Mouse (Mus musculus) hindbrain, embryonic 13.5 days (tissue): Measurements from ENCODE around the gene Cyp1a2. TPM values are rescaled to one million over a fixed set of nuclear protein-coding genes. Genes with fewer than 3 reads are reported as not detected.

Experiments
- ATAC-seq: fragments of 200-750 bp; cut with Nextera tagmentation; 2 replicates; pipeline ENCODE4 v1.8.0; 2017; ENCODE audit warnings: moderate TSS enrichment; ENCODE audit not compliant: low FRiP score
- H3K27ac ChIP-seq: fragments of 300-500 bp; sonication (generic); 2 replicates; pipeline ENCODE4 v1.5.1; 2015; ENCODE audit warnings: inconsistent platforms, mild to moderate bottlenecking, moderate library complexity
- H3K27me3 ChIP-seq: fragments of 300-500 bp; sonication (generic); 2 replicates; pipeline ENCODE4 v1.6.1; 2015; ENCODE audit warnings: mild to moderate bottlenecking, inconsistent platforms
- H3K36me3 ChIP-seq: fragments of 300-500 bp; sonication (generic); 2 replicates; pipeline ENCODE4 v1.6.1; 2015; ENCODE audit warnings: mild to moderate bottlenecking, inconsistent platforms
- H3K4me1 ChIP-seq: fragments of 300-500 bp; sonication (generic); replicated peaks from 2 replicates; pipeline ENCODE4 v1.6.1; 2015; ENCODE audit warnings: inconsistent platforms
- H3K4me2 ChIP-seq: fragments of 300-500 bp; sonication (generic); 2 replicates; pipeline ENCODE4 v1.6.1; 2015; ENCODE audit warnings: inconsistent platforms, mild to moderate bottlenecking, moderate library complexity
- H3K4me3 ChIP-seq: fragments of 300-500 bp; sonication (generic); 2 replicates; pipeline ENCODE4 v1.5.1; 2015; ENCODE audit warnings: mild to moderate bottlenecking, inconsistent platforms
- H3K9ac ChIP-seq: fragments of 300-500 bp; sonication (generic); 2 replicates; pipeline ENCODE4 v1.6.1; 2015; ENCODE audit warnings: mild to moderate bottlenecking, inconsistent platforms
- H3K9me3 ChIP-seq: fragments of 300-500 bp; sonication (generic); 2 replicates; pipeline ENCODE4 v1.6.1; 2016; ENCODE audit warnings: inconsistent platforms
- WGBS: fragments of 180-500 bp; shearing (Covaris S2); methylation state at CpG from one replicate; pipeline ENCODE4 v1.1.7; 2015; 5-methylcytosine and 5-hydroxymethylcytosine counted together
- polyA plus RNA-seq: library from polyadenylated mRNA; unstranded; fragments of >200 nt; fragmentation: Nextera tagmentation; extraction: Ambion mirVana; gene quantifications from 2 replicates; pipeline ENCODE4 v1.2.1, GENCODE M21; 2015

Gene Cyp1a2
- polyA plus RNA-seq, 1 experiment from 2014 or later, result not detected

- 69% methylated on average over 1 of the region's 1 CpGs for WGBS
Measured at GRCm38 (mm10) chr9:57698466-57699150, 15.1 kb upstream of the Cyp1a2 start.

DNA sequence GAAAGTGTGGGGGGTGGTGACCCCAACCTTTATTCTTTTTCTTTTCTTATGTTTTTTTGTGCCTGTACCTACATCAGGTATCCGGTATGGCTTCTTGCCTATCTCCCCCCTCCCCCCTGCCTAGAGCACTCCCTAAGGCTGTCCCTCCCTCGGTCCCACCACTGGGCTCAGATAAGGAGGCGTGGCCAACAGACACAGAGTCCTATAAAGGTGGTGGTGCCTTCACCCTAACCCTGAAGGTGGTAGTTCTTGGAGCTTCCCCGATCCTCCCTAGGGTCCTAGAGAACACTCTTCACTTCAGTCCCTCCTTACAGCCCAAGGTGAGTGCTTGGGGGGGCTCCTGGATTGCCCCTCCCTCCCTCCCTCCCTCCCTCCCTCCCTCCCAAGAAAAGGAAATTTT, 13.9 kb upstream of the Cyp1a2 start:
- ATAC-seq, result no peak
- WGBS, result 16% methylated on average over 4 of the region's 4 CpGs
- no peaks in the 10 kb centered on the region for H3K36me3 ChIP-seq
- no peak overlapping the region for H3K4me3 ChIP-seq
- H3K9me3 ChIP-seq, result no peaks in the 10 kb centered on the region
- H3K9ac ChIP-seq, result no peak overlapping the region
- H3K4me2 ChIP-seq, result no peak overlapping the region; the same call in 1 of the 2 replicates
- H3K27me3 ChIP-seq, result peaks cover 52% of the 10 kb centered on the region
- H3K4me1 ChIP-seq, result peaks cover 15% of the 10 kb centered on the region
- no peak overlapping the region for H3K27ac ChIP-seq

More at GRCm38 (mm10) chr9:57698466-57699150, 15.1 kb upstream of the Cyp1a2 start:
- no peak overlapping the region for H3K4me3 ChIP-seq
- no peak overlapping the region for H3K9ac ChIP-seq
- no peaks in the 10 kb centered on the region for H3K36me3 ChIP-seq
- ATAC-seq, result no peak
- H3K9me3 ChIP-seq, result no peaks in the 10 kb centered on the region
- H3K27me3 ChIP-seq, result peaks cover 50% of the 10 kb centered on the region
- no peak overlapping the region for H3K4me2 ChIP-seq
- no peak overlapping the region for H3K27ac ChIP-seq
- H3K4me1 ChIP-seq, result peaks cover 15% of the 10 kb centered on the region

DNA sequence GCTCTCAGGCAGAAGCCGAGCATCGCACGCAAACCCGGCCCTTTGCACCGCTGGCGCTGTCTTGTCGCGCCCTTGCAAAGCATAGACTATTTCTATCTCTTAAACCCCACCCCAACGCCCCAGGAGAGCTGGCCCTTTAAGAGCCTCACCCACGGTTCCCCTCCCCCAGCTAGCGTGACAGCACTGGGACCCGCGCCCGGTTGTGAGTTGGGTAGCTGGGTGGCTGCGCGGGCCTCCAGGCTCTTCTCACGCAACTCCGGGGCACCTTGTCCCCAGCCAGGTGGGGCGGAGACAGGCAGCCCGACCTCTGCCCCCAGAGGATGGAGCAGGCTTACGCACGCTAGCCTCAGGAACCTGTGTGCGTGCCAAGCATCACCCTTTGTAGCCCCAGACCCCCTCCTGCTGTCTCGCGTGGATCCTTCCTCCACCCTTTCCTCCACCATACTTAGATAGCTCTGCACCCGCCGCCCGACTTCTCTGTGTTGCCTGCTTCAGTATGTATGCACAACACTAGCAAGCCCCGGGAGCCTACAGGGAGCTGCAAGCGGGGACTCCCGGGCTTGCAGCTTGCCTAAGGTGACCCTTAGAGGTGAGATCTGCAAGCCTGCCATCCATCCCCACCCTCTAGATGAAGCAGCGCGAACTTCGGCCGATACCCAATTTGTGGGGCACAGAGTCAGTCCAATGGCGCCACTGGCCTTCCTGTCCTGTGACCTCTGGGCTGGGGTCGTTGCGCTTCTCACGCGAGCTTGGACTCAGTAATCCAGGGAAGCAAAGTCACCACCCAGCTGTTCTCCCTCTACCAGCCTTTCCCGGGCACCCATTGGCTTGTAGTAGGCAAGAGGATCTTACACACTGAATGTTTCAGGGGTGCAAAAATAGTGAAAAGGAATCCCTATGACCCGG, 13.1 kb upstream of the Cyp1a2 start:
- peak overlapping the region; percentile 81 for H3K4me2 ChIP-seq
- peak; percentile 52 for ATAC-seq
- WGBS, result under 1% methylated on average over 42 of the region's 42 CpGs
- peaks cover 52% of the 10 kb centered on the region for H3K27me3 ChIP-seq
- peaks cover 15% of the 10 kb centered on the region for H3K4me1 ChIP-seq
- peak overlapping the region; percentile 76 for H3K9ac ChIP-seq
- H3K27ac ChIP-seq, result peak overlapping the region; percentile 18; the same call in 1 of the 2 replicates
- H3K4me3 ChIP-seq, result peak overlapping the region; percentile 49
- H3K36me3 ChIP-seq, result no peaks in the 10 kb centered on the region
- H3K9me3 ChIP-seq, result no peaks in the 10 kb centered on the region

GRCm38 (mm10) chr9:57694108-57694507, 10.6 kb upstream of the Cyp1a2 start:
- Histone ChIP-seq H3K27ac (no peak overlapping the region), H3K4me3 (no peak overlapping the region), H3K27me3 (peaks cover 52% of the 10 kb centered on the region), H3K36me3 (no peaks in the 10 kb centered on the region), H3K4me1 (peaks cover 15% of the 10 kb centered on the region), H3K4me2 (no peak overlapping the region), H3K9me3 (no peaks in the 10 kb centered on the region), H3K9ac (no peak overlapping the region)
- no peak for ATAC-seq
- WGBS, result 89% methylated on average over 2 of the region's 2 CpGs

DNA sequence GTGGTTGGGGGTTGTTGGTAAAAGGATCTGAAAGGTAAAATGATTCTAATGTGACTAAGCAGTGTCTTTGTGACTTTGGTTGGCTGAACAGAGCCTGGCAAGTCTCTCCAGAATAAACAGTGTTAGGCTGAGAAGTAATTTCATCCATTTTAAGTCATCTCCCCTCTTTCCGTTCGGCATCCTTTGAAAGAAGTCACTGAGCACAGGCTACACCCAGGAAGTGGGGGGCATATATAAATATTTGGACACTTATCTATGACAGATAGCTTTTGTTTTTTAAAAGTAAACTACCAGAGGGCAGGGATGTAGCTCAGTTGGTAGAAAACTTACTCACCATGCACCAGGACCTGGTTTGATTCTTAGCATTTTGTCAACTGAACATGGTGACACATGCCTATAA, 5.1 kb upstream of the Cyp1a2 start:
- Histone ChIP-seq H3K27me3 (peaks cover 2% of the 10 kb centered on the region), H3K9me3 (no peaks in the 10 kb centered on the region), H3K27ac (no peak overlapping the region), H3K4me1 (no peaks in the 10 kb centered on the region), H3K4me3 (no peak overlapping the region), H3K4me2 (no peak overlapping the region), H3K9ac (no peak overlapping the region), H3K36me3 (no peaks in the 10 kb centered on the region)
- WGBS, result 91% methylated on average over 2 of the region's 2 CpGs
- ATAC-seq, result no peak

GRCm38 (mm10) chr9:57688158-57688557, 4.7 kb upstream of the Cyp1a2 start:
- WGBS, result 59% methylated on average over 2 of the region's 2 CpGs
- Histone ChIP-seq H3K27ac (no peak overlapping the region), H3K36me3 (no peaks in the 10 kb centered on the region), H3K4me2 (no peak overlapping the region), H3K4me1 (no peaks in the 10 kb centered on the region), H3K27me3 (no peaks in the 10 kb centered on the region), H3K9ac (no peak overlapping the region), H3K9me3 (no peaks in the 10 kb centered on the region), H3K4me3 (no peak overlapping the region)
- no peak for ATAC-seq

DNA sequence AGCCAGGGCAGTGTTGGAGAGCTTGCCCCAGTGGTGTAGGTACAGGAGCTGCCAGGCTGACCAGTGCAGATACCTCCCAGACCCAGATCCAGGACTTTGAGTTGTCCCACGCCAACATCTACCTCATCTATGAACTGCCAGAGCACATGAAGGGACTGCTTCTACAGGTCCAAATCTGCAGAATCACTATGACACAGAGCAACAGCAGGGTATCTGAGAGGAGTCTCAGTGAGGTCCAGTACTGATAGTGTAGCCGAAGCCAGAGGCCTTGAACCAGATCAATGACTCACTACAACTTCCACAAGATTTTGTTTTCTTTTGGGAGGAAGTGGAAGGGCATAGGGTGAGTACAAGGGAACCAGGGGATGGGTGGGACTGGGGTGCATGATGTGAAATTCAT, 4.2 kb upstream of the Cyp1a2 start, which contains the start of gene Cyp1a1:
Cyp1a1 (plus strand) TSS at position 178 of the 400 bp plus-strand sequence.
- H3K27ac ChIP-seq, result no peak within 1 kb of the TSS
- H3K4me3 ChIP-seq, result no peak within 1 kb of the TSS
- H3K9ac ChIP-seq, result no peak within 1 kb of the TSS
- no peaks in the 10 kb centered on the region for H3K36me3 ChIP-seq
- H3K27me3 ChIP-seq, result no peaks in the 10 kb centered on the region
- H3K9me3 ChIP-seq, result no peaks in the 10 kb centered on the region
- no peak for ATAC-seq
- WGBS, result 89% methylated on average over 2 of the region's 2 CpGs
- H3K4me2 ChIP-seq, result no peak within 1 kb of the TSS
- no peaks in the 10 kb centered on the region for H3K4me1 ChIP-seq

- Histone ChIP-seq H3K9me3 (no peaks in the 10 kb centered on the region), H3K4me2 (no peak overlapping the region), H3K4me1 (no peaks in the 10 kb centered on the region), H3K27ac (no peak overlapping the region), H3K27me3 (no peaks in the 10 kb centered on the region), H3K9ac (no peak overlapping the region), H3K4me3 (no peak overlapping the region), H3K36me3 (no peaks in the 10 kb centered on the region)
- 85% methylated on average over 5 of the region's 5 CpGs for WGBS
- no peak for ATAC-seq
Measured at GRCm38 (mm10) chr9:57686011-57686410, 2.5 kb upstream of the Cyp1a2 start.

DNA sequence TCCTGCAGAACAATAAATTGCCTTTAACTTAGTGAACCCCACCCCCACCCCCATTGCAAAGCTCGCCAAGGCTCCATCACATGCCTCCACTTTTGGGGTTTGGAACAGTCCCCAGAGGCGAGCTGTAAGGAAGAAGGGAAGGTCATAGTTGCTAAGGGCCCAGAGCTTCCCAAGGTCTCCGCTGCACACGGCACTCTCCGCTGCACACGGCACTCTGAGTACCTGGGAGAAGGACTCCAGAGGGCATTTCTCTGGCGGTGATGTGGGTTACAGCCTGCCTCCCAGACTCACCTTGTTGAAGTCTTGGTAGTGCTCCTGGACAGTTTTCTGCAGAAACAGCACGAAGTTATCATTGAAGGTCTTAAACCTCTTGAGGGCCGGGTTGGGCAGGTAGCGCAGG, 2.1 kb downstream of the Cyp1a2 start:
- WGBS, result 85% methylated on average over 10 of the region's 10 CpGs

GRCm38 (mm10) chr9:57671500-57671899, 12.0 kb downstream of the Cyp1a2 start:
- ATAC-seq, result no peak
- Histone ChIP-seq H3K27me3 (no peaks in the 10 kb centered on the region), H3K27ac (no peak overlapping the region), H3K9me3 (no peaks in the 10 kb centered on the region), H3K4me1 (no peaks in the 10 kb centered on the region), H3K9ac (no peak overlapping the region), H3K36me3 (no peaks in the 10 kb centered on the region), H3K4me3 (no peak overlapping the region), H3K4me2 (no peak overlapping the region)
- WGBS, result 82% methylated on average over 5 of the region's 5 CpGs

More for the DNA sequence above, 2.1 kb downstream of the Cyp1a2 start:
- Histone ChIP-seq H3K36me3 (no peaks in the 10 kb centered on the region), H3K9me3 (no peaks in the 10 kb centered on the region), H3K27me3 (no peaks in the 10 kb centered on the region), H3K4me3 (no peak overlapping the region), H3K9ac (no peak overlapping the region), H3K4me1 (no peaks in the 10 kb centered on the region), H3K27ac (no peak overlapping the region), H3K4me2 (no peak overlapping the region)
- no peak for ATAC-seq

- Histone ChIP-seq H3K4me1 (no peaks in the 10 kb centered on the region), H3K36me3 (no peaks in the 10 kb centered on the region), H3K9ac (no peak overlapping the region), H3K4me2 (no peak overlapping the region), H3K4me3 (no peak overlapping the region), H3K27ac (no peak overlapping the region), H3K27me3 (no peaks in the 10 kb centered on the region), H3K9me3 (no peaks in the 10 kb centered on the region)
- ATAC-seq, result no peak
- 93% methylated on average over 4 of the region's 4 CpGs for WGBS
Measured at GRCm38 (mm10) chr9:57671037-57671436, 12.5 kb downstream of the Cyp1a2 start.

GRCm38 (mm10) chr9:57669566-57669965, 13.9 kb downstream of the Cyp1a2 start:
- no peak overlapping the region for H3K9ac ChIP-seq
- no peaks in the 10 kb centered on the region for H3K27me3 ChIP-seq
- H3K4me3 ChIP-seq, result no peak overlapping the region
- no peak overlapping the region for H3K4me2 ChIP-seq
- H3K27ac ChIP-seq, result no peak overlapping the region
- no peaks in the 10 kb centered on the region for H3K36me3 ChIP-seq
- no peaks in the 10 kb centered on the region for H3K9me3 ChIP-seq
- no peak for ATAC-seq
- 81% methylated on average over 3 of the region's 3 CpGs for WGBS
- H3K4me1 ChIP-seq, result no peaks in the 10 kb centered on the region
